Mouse (Mus musculus): ENCODE results near the gene Mymk. TPM values are rescaled to one million over a fixed set of nuclear protein-coding genes. Genes with fewer than 3 reads are reported as not detected.
A peak's percentile ranks its signal among the peaks of the same experiment; 100 is the strongest.

The Mymk gene
- polyA plus RNA-seq, 1 experiment from 2014 or later: not detected

DNA sequence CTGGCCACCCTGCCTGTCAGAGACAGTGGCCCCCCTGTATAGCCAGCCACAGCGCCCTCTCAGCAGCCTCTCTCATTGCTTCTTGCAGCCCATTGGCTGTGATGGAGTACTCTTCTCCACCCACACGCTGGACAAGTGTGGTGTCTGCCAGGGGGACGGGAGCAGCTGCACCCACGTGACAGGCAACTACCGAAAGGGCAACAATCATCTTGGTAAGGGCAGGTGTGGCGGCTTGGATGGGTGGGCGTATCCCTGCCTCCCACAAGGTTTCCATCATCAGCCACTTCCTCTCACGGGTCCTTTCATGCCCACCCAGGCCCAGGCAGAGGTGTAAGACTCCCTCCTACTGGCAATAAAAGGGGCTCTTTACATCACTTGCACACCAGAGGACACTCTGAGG lies 13.0 kb upstream of the Mymk start:
- H3K9me3 ChIP-seq (replicated peaks; ENCODE audit: low read length): no peaks in the 10 kb centered on the region
- ATAC-seq (replicated peaks; ENCODE audit: low FRiP score, low read depth) (no peak), DNase-seq (ENCODE audit: low spot score) (no peak)
- no peaks in the 10 kb centered on the region for H3K36me3 ChIP-seq (ENCODE audit: insufficient read depth, low read length)
- whole genome bisulfite sequencing: 23% methylated on average over 8 of the region's 8 CpGs
- H3K4me3 ChIP-seq (replicated peaks; ENCODE audit: low read depth, low read length): no peak overlapping the region
- no peak for TF ChIP-seq CTCF (IDR thresholded peaks at IDR 0.05; ENCODE audit: low read depth)
- no peaks in the 10 kb centered on the region; the same call in 1 of the 2 replicates for H3K4me1 ChIP-seq (replicated peaks; ENCODE audit: insufficient read depth, low read length)
- H3K4me2 ChIP-seq (ENCODE audit: low read length): no peak overlapping the region
- no peaks in the 10 kb centered on the region for H3K27me3 ChIP-seq (ENCODE audit: insufficient read depth, low read length)
- H3K9ac ChIP-seq (ENCODE audit: low read depth, low read length): no peak overlapping the region
- H3K27ac ChIP-seq: no peak overlapping the region

- no peak overlapping the region for H3K4me2 ChIP-seq (ENCODE audit: low read length)
- WGBS: 49% methylated on average over 12 of the region's 12 CpGs
- TF ChIP-seq CTCF (IDR thresholded peaks at IDR 0.05; ENCODE audit: low read depth): no peak
- no peak overlapping the region for H3K9ac ChIP-seq (ENCODE audit: low read depth, low read length)
- ATAC-seq (replicated peaks; ENCODE audit: low FRiP score, low read depth) (no peak), DNase-seq (ENCODE audit: low spot score) (peak; percentile 48)
- H3K27me3 ChIP-seq (ENCODE audit: insufficient read depth, low read length): no peaks in the 10 kb centered on the region
- no peaks in the 10 kb centered on the region for H3K36me3 ChIP-seq (ENCODE audit: insufficient read depth, low read length)
- no peak overlapping the region for H3K27ac ChIP-seq
- no peak overlapping the region for H3K4me3 ChIP-seq (replicated peaks; ENCODE audit: low read depth, low read length)
- H3K4me1 ChIP-seq (replicated peaks; ENCODE audit: insufficient read depth, low read length): peaks cover 9% of the 10 kb centered on the region
- H3K9me3 ChIP-seq (replicated peaks; ENCODE audit: low read length): no peaks in the 10 kb centered on the region
Measured at GRCm38 (mm10) chr2:27083761-27084475, 11.9 kb upstream of the Mymk start.

DNA sequence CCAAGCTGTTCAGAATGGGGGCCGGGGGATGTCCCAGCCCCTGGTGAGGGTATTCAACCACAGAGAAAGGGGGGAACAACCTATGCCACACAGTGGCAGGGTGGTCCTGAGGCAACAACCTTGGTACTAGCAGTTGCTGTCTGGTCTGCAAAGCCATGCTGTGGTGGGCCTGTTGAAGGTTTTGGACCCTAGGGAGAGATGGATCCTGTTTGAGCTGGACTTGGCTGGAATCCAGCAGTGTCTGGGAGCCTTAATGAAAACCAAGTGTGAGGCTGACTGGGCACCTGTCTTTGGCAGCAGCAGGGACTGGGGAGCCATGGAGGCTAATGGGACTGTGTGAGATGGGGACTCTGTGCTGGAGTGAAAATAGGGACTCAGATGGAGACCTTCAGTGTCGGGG lies 7.7 kb upstream of the Mymk start:
- peak overlapping the region; percentile 38; the same call in 1 of the 2 replicates for H3K4me2 ChIP-seq (ENCODE audit: low read length)
- DNase-seq (ENCODE audit: low spot score): peak; percentile 42
- no peaks in the 10 kb centered on the region for H3K36me3 ChIP-seq (ENCODE audit: insufficient read depth, low read length)
- no peak overlapping the region for H3K9ac ChIP-seq (ENCODE audit: low read depth, low read length)
- WGBS: 59% methylated on average over 2 of the region's 2 CpGs
- H3K4me1 ChIP-seq (replicated peaks; ENCODE audit: insufficient read depth, low read length): peaks cover 25% of the 10 kb centered on the region
- no peak for ATAC-seq (replicated peaks; ENCODE audit: low FRiP score, low read depth)
- H3K27me3 ChIP-seq (ENCODE audit: insufficient read depth, low read length): no peaks in the 10 kb centered on the region
- H3K9me3 ChIP-seq (replicated peaks; ENCODE audit: low read length): no peaks in the 10 kb centered on the region
- no peak overlapping the region for H3K4me3 ChIP-seq (replicated peaks; ENCODE audit: low read depth, low read length)
- H3K27ac ChIP-seq: no peak overlapping the region
- TF ChIP-seq CTCF (IDR thresholded peaks at IDR 0.05; ENCODE audit: low read depth): no peak

GRCm38 (mm10) chr2:27079152-27079584 lies 7.2 kb upstream of the Mymk start, which contains the start of gene Adamtsl2:
Gene Adamtsl2, plus strand, starts transcription at chr2:27079379.
- H3K9me3 ChIP-seq (replicated peaks; ENCODE audit: low read length): no peaks in the 10 kb centered on the region
- no peaks in the 10 kb centered on the region for H3K36me3 ChIP-seq (ENCODE audit: insufficient read depth, low read length)
- H3K4me2 ChIP-seq (ENCODE audit: low read length): peak within 1 kb of the TSS; percentile 38
- DNase-seq (ENCODE audit: low spot score) (peak; percentile 91), ATAC-seq (replicated peaks; ENCODE audit: low FRiP score, low read depth) (peak; percentile 55)
- H3K27ac ChIP-seq: no peak within 1 kb of the TSS
- WGBS: under 1% methylated on average over 10 of the region's 10 CpGs
- H3K9ac ChIP-seq (ENCODE audit: low read depth, low read length): no peak within 1 kb of the TSS
- H3K27me3 ChIP-seq (ENCODE audit: insufficient read depth, low read length): no peaks in the 10 kb centered on the region
- H3K4me1 ChIP-seq (replicated peaks; ENCODE audit: insufficient read depth, low read length): peaks cover 25% of the 10 kb centered on the region
- TF ChIP-seq CTCF (IDR thresholded peaks at IDR 0.05; ENCODE audit: low read depth): peak; percentile 29; the same call in 1 of the 2 replicates
- no peak within 1 kb of the TSS for H3K4me3 ChIP-seq (replicated peaks; ENCODE audit: low read depth, low read length)

DNA sequence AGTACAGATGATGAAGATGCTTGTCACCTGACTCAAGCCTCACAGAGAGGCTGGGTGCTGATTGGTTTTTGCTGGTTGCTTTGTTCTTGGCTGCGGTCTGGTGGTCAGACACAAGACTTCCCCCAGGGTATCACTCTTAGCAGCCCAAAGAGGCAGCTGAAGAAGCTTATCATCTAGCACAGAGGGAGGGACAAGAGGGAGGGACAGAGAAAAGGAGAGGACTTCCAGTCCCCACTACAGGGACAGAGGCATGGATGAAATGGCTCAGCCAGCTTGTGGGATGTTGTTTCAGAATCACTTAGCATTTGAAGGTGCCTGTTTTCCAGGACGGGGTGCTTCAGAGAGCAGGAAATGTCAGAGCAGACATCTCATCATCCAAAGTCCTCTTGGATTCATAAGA lies 6.3 kb upstream of the Mymk start:
- H3K27ac ChIP-seq: no peak overlapping the region

DNA sequence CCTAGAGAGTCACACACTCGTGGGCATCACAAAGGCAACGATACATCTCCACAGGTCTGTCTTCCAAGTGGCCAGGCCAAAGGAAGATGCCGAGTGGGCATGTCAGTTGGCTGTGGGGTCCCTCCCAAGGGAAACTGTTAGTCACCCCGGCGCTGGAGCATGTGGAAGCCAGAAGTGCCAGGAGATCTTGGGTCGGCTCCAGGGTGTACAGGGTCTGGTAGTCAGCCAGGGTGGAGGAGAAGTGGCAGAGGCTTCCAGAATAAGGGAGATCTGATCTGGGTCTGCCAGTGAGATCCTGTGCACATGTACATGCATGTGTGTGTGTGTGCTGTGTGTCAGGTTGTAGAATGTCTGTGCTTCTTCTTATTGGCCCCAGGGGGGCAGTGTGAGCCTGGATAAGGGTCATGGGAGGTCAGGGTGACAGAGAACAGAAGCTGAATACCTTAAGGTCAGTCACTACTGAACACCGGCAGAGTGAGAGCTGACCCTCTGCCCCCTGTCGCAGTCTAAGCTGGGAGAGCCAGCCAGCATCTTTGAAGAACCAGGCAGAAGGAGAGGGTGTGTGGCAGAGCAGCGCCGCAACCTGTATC lies 5.8 kb upstream of the Mymk start:
- H3K9ac ChIP-seq (ENCODE audit: low read depth, low read length): no peak overlapping the region
- no peaks in the 10 kb centered on the region for H3K9me3 ChIP-seq (replicated peaks; ENCODE audit: low read length)
- H3K36me3 ChIP-seq (ENCODE audit: insufficient read depth, low read length): no peaks in the 10 kb centered on the region
- H3K27me3 ChIP-seq (ENCODE audit: insufficient read depth, low read length): no peaks in the 10 kb centered on the region
- no peak overlapping the region for H3K4me3 ChIP-seq (replicated peaks; ENCODE audit: low read depth, low read length)
- WGBS: 65% methylated on average over 10 of the region's 10 CpGs
- peak; percentile 39; the same call in 1 of the 2 replicates for TF ChIP-seq CTCF (IDR thresholded peaks at IDR 0.05; ENCODE audit: low read depth)
- DNase-seq (ENCODE audit: low spot score) (no peak), ATAC-seq (replicated peaks; ENCODE audit: low FRiP score, low read depth) (no peak)
- H3K4me1 ChIP-seq (replicated peaks; ENCODE audit: insufficient read depth, low read length): peaks cover 25% of the 10 kb centered on the region
- no peak overlapping the region for H3K27ac ChIP-seq
- H3K4me2 ChIP-seq (ENCODE audit: low read length): no peak overlapping the region

More for the DNA sequence above, 6.3 kb upstream of the Mymk start:
- Histone ChIP-seq H3K4me1 (replicated peaks; ENCODE audit: insufficient read depth, low read length) (peaks cover 25% of the 10 kb centered on the region), H3K9me3 (replicated peaks; ENCODE audit: low read length) (no peaks in the 10 kb centered on the region), H3K9ac (ENCODE audit: low read depth, low read length) (no peak overlapping the region), H3K4me2 (ENCODE audit: low read length) (no peak overlapping the region), H3K27me3 (ENCODE audit: insufficient read depth, low read length) (no peaks in the 10 kb centered on the region), H3K4me3 (replicated peaks; ENCODE audit: low read depth, low read length) (no peak overlapping the region), H3K36me3 (ENCODE audit: insufficient read depth, low read length) (no peaks in the 10 kb centered on the region)
- TF ChIP-seq CTCF (IDR thresholded peaks at IDR 0.05; ENCODE audit: low read depth): no peak
- no peak for ATAC-seq (replicated peaks; ENCODE audit: low FRiP score, low read depth)
- DNase-seq (ENCODE audit: low spot score): no peak
- 26% methylated on average over 2 of the region's 2 CpGs for WGBS

All from kidney, postnatal 0 days (tissue).